In the genomic region with DNA sequence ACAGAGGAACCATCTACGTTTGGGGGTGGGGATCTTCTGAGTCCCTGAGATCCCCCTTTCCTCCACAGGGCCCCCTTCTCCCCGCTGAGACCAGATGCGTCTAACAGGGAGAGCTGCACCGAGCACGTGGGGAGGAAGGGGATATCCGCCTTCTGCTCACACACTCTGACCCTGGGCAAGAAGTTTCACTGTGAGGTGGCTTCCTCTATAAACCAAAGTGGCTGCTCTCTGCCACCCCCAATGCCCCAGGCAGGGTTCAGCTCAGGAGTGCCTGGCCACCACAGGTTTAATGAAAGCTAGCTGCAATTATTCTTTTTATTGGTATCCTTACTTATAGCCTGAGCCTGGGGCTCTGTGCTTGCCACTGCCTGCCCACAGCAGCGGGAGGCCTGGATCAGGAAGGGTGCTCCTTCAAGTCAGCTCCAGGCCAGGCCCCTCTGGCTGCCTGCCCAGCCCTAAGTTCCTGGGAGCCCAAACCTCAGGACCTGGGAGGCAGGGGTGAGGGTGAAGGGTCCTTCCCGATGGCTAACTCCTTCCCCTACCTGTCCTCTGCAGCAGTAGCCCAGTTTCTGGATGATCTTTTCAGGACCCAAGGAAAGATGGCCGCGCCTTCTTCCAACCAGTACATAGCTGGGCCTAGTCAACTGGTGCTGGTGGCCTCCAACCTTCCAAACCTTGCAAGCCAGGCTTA, we compare ENCODE assay signal across 8 mouse cellular contexts. TPM values are rescaled to one million over a fixed set of nuclear protein-coding genes. Genes with fewer than 3 reads are reported as not detected.
DNase-seq lines count a peak whose midpoint lies in the region; ATAC-seq and TF ChIP-seq lines count a peak whose summit lies in the region.

No protein-coding gene starts in this region.

- no peak overlapping the region for H3K27ac ChIP-seq in hindbrain, embryonic 10.5 days
- H3K27ac ChIP-seq in hindbrain, embryonic 12.5 days = no peak overlapping the region
- H3K27ac ChIP-seq in brown adipose tissue, adult 24 weeks (replicated peaks; ENCODE audit: low read depth, low read length) = peak overlapping the region; percentile 57
- H3K27ac ChIP-seq in intestine, embryonic 15.5 days = peak overlapping the region; percentile 78
- H3K27ac ChIP-seq in liver, postnatal 0 days (ENCODE audit: low read depth) = peak overlapping the region; percentile 76

- 91% methylated on average over 10 of the region's 10 CpGs for WGBS in hindbrain, embryonic 10.5 days
- WGBS in hindbrain, embryonic 12.5 days = 87% methylated on average over 10 of the region's 10 CpGs
- WGBS in intestine, embryonic 15.5 days = 70% methylated on average over 10 of the region's 10 CpGs
- 45% methylated on average over 9 of the region's 10 CpGs for WGBS in liver, postnatal 0 days (ENCODE audit: insufficient replicate concordance)

- no peak for TF ChIP-seq EP300 in liver, postnatal 0 days (IDR thresholded peaks at IDR 0.05; ENCODE audit: low read depth)

- 0 out of 2 replicates have a peak overlapping the region, but pooled peaks have one; percentile 71 for H3K4me3 ChIP-seq in hindbrain, embryonic 10.5 days
- no peak overlapping the region for H3K4me3 ChIP-seq in hindbrain, embryonic 12.5 days
- no peak overlapping the region for H3K4me3 ChIP-seq in brown adipose tissue, adult 24 weeks (ENCODE audit: insufficient read depth, low read depth, low read length)
- no peak overlapping the region for H3K4me3 ChIP-seq in intestine, embryonic 15.5 days (replicated peaks)
- no peak overlapping the region for H3K4me3 ChIP-seq in liver, postnatal 0 days (ENCODE audit: low read depth, low read length)

- H3K4me2 ChIP-seq in hindbrain, embryonic 12.5 days (replicated peaks) = no peak overlapping the region
- H3K4me2 ChIP-seq in intestine, embryonic 15.5 days (replicated peaks) = peak overlapping the region; percentile 74
- H3K4me2 ChIP-seq in liver, postnatal 0 days (ENCODE audit: low read depth, low read length) = peak overlapping the region; percentile 84

- DNase-seq in hindbrain, embryonic 10.5 days (ENCODE audit: low spot score) = no peak
- no peak for DNase-seq in liver, postnatal 0 days
- DNase-seq in thymus, adult 18-20 months = peak; percentile 37 to 55
- DNase-seq in frontal cortex, adult 2 months (ENCODE audit: extremely low spot score in 1 of 2, low spot score in 1 of 2) = no peak
- DNase-seq in left cerebral cortex, adult 18-20 months (ENCODE audit: low spot score in 2 of 2) = no peak

- no peak for TF ChIP-seq CTCF in liver, postnatal 0 days (IDR thresholded peaks at IDR 0.05; ENCODE audit: low read depth)

- ATAC-seq in hindbrain, embryonic 12.5 days (ENCODE audit: low FRiP score) = no peak
- ATAC-seq in intestine, embryonic 15.5 days = no peak
- ATAC-seq in liver, postnatal 0 days = no peak

- H3K9me3 ChIP-seq in hindbrain, embryonic 10.5 days = 0 out of 2 replicates have a peak, but pooled peaks cover 6% of the 10 kb centered on the region
- H3K9me3 ChIP-seq in hindbrain, embryonic 12.5 days (replicated peaks) = no peaks in the 10 kb centered on the region
- H3K9me3 ChIP-seq in intestine, embryonic 15.5 days = no peaks in the 10 kb centered on the region
- H3K9me3 ChIP-seq in liver, postnatal 0 days (ENCODE audit: low read length) = no peaks in the 10 kb centered on the region

- H3K27me3 ChIP-seq in hindbrain, embryonic 10.5 days (ENCODE audit: insufficient read depth, poor library complexity, severe bottlenecking) = no peaks in the 10 kb centered on the region
- H3K27me3 ChIP-seq in hindbrain, embryonic 12.5 days = no peaks in the 10 kb centered on the region
- no peaks in the 10 kb centered on the region for H3K27me3 ChIP-seq in intestine, embryonic 15.5 days (replicated peaks)
- no peaks in the 10 kb centered on the region for H3K27me3 ChIP-seq in liver, postnatal 0 days (ENCODE audit: insufficient read depth, low read length)

- peaks cover 59% of the 10 kb centered on the region for H3K36me3 ChIP-seq in hindbrain, embryonic 10.5 days
- peaks cover 46% of the 10 kb centered on the region for H3K36me3 ChIP-seq in hindbrain, embryonic 12.5 days
- peaks cover 24% of the 10 kb centered on the region; the same call in 1 of the 2 replicates for H3K36me3 ChIP-seq in intestine, embryonic 15.5 days
- peaks cover 23% of the 10 kb centered on the region for H3K36me3 ChIP-seq in liver, postnatal 0 days (replicated peaks; ENCODE audit: insufficient read depth, low read length)

- peaks cover 36% of the 10 kb centered on the region for H3K4me1 ChIP-seq in hindbrain, embryonic 10.5 days (replicated peaks)
- peaks cover 24% of the 10 kb centered on the region for H3K4me1 ChIP-seq in hindbrain, embryonic 12.5 days
- peaks cover 35% of the 10 kb centered on the region for H3K4me1 ChIP-seq in brown adipose tissue, adult 24 weeks (ENCODE audit: control insufficient read depth, insufficient read depth, insufficient read length, low read length)
- H3K4me1 ChIP-seq in intestine, embryonic 15.5 days (replicated peaks) = peaks cover 43% of the 10 kb centered on the region
- peaks cover 53% of the 10 kb centered on the region for H3K4me1 ChIP-seq in liver, postnatal 0 days (ENCODE audit: insufficient read depth)

- no peak overlapping the region for H3K9ac ChIP-seq in hindbrain, embryonic 12.5 days
- H3K9ac ChIP-seq in intestine, embryonic 15.5 days = peak overlapping the region; percentile 39
- H3K9ac ChIP-seq in liver, postnatal 0 days (replicated peaks) = peak overlapping the region; percentile 42

RNA-seq across cellular contexts. Expression of a gene that starts 2.8 kb away (rescaled TPM):
- 126 and 136 TPM in 2 replicates for polyA plus RNA-seq in hindbrain, embryonic 10.5 days (2016; fragmentation: Nextera tagmentation; extraction: Ambion mirVana)
- polyA plus RNA-seq in hindbrain, embryonic 12.5 days (2016; fragmentation: Nextera tagmentation; extraction: Ambion mirVana) = 101 and 102 TPM in 2 replicates
- polyA plus RNA-seq in brown adipose tissue, adult 24 weeks (2012; ENCODE audit: insufficient read depth, insufficient read length, missing spikeins) = 36.7 and 41.0 TPM in 2 replicates
- 81.5 and 89.5 TPM in 2 replicates for polyA plus RNA-seq in intestine, embryonic 15.5 days (2015; fragmentation: Nextera tagmentation; extraction: Ambion mirVana)
- polyA plus RNA-seq in liver, postnatal 0 days (2015; fragmentation: Nextera tagmentation; extraction: Ambion mirVana) = 26.9 and 32.1 TPM in 2 replicates
- polyA plus RNA-seq in frontal cortex, adult 2 months (2012; rRNA removed) = 236 and 239 TPM in 2 replicates
- 100 to 1,000 TPM; 147 to 181 TPM for total RNA-seq in left cerebral cortex, adult 18-20 months (2021)

RNA-seq across cellular contexts. Expression of a gene that starts 32.5 kb away (rescaled TPM):
- 7.3 and 13.5 TPM in 2 replicates for polyA plus RNA-seq in hindbrain, embryonic 10.5 days (2016; fragmentation: Nextera tagmentation; extraction: Ambion mirVana)
- 9.2 and 10.4 TPM in 2 replicates for polyA plus RNA-seq in hindbrain, embryonic 12.5 days (2016; fragmentation: Nextera tagmentation; extraction: Ambion mirVana)
- 0.28 and 0.54 TPM in 2 replicates for polyA plus RNA-seq in brown adipose tissue, adult 24 weeks (2012; ENCODE audit: insufficient read depth, insufficient read length, missing spikeins)
- 28.1 and 29.0 TPM in 2 replicates for polyA plus RNA-seq in intestine, embryonic 15.5 days (2015; fragmentation: Nextera tagmentation; extraction: Ambion mirVana)
- 1.1 and 1.3 TPM in 2 replicates for polyA plus RNA-seq in liver, postnatal 0 days (2015; fragmentation: Nextera tagmentation; extraction: Ambion mirVana)
- polyA plus RNA-seq in frontal cortex, adult 2 months (2012; rRNA removed) = 2.1 and 2.6 TPM in 2 replicates
- total RNA-seq in left cerebral cortex, adult 18-20 months (2021) = 1 to 10 TPM; 2.1 to 2.6 TPM

RNA-seq across cellular contexts. Expression of a gene that starts 37.3 kb away (rescaled TPM):
- 4.8 and 5.6 TPM in 2 replicates for polyA plus RNA-seq in hindbrain, embryonic 10.5 days (2016; fragmentation: Nextera tagmentation; extraction: Ambion mirVana)
- 7.9 and 9.5 TPM in 2 replicates for polyA plus RNA-seq in hindbrain, embryonic 12.5 days (2016; fragmentation: Nextera tagmentation; extraction: Ambion mirVana)
- 0.25 TPM in 1 of 2 replicates, not detected in the other for polyA plus RNA-seq in brown adipose tissue, adult 24 weeks (2012; ENCODE audit: insufficient read depth, insufficient read length, missing spikeins)
- polyA plus RNA-seq in intestine, embryonic 15.5 days (2015; fragmentation: Nextera tagmentation; extraction: Ambion mirVana) = 66.7 and 71.4 TPM in 2 replicates
- polyA plus RNA-seq in liver, postnatal 0 days (2015; fragmentation: Nextera tagmentation; extraction: Ambion mirVana) = 2.6 and 3.9 TPM in 2 replicates
- 2.6 and 3.4 TPM in 2 replicates for polyA plus RNA-seq in frontal cortex, adult 2 months (2012; rRNA removed)
- total RNA-seq in left cerebral cortex, adult 18-20 months (2021) = 1 to 10 TPM; 3.1 to 3.2 TPM

RNA-seq across cellular contexts. Expression of a gene that starts 42.1 kb away (rescaled TPM):
- polyA plus RNA-seq in hindbrain, embryonic 10.5 days (2016; fragmentation: Nextera tagmentation; extraction: Ambion mirVana) = 0.91 and 0.93 TPM in 2 replicates
- polyA plus RNA-seq in hindbrain, embryonic 12.5 days (2016; fragmentation: Nextera tagmentation; extraction: Ambion mirVana) = 1.0 and 1.7 TPM in 2 replicates
- not detected in 2 replicates for polyA plus RNA-seq in brown adipose tissue, adult 24 weeks (2012; ENCODE audit: insufficient read depth, insufficient read length, missing spikeins)
- 0.28 and 0.44 TPM in 2 replicates for polyA plus RNA-seq in intestine, embryonic 15.5 days (2015; fragmentation: Nextera tagmentation; extraction: Ambion mirVana)
- not detected in 2 replicates for polyA plus RNA-seq in liver, postnatal 0 days (2015; fragmentation: Nextera tagmentation; extraction: Ambion mirVana)
- 58.7 and 72.7 TPM in 2 replicates for polyA plus RNA-seq in frontal cortex, adult 2 months (2012; rRNA removed)
- 10 to 100 TPM; 61.0 to 65.7 TPM for total RNA-seq in left cerebral cortex, adult 18-20 months (2021)

RNA-seq across cellular contexts. Expression of a gene that starts 48.9 kb away (rescaled TPM):
- polyA plus RNA-seq in hindbrain, embryonic 10.5 days (2016; fragmentation: Nextera tagmentation; extraction: Ambion mirVana) = 0.07 and 0.20 TPM in 2 replicates
- 0.26 and 0.36 TPM in 2 replicates for polyA plus RNA-seq in hindbrain, embryonic 12.5 days (2016; fragmentation: Nextera tagmentation; extraction: Ambion mirVana)
- polyA plus RNA-seq in brown adipose tissue, adult 24 weeks (2012; ENCODE audit: insufficient read depth, insufficient read length, missing spikeins) = not detected in 2 replicates
- 0.40 and 0.42 TPM in 2 replicates for polyA plus RNA-seq in intestine, embryonic 15.5 days (2015; fragmentation: Nextera tagmentation; extraction: Ambion mirVana)
- polyA plus RNA-seq in liver, postnatal 0 days (2015; fragmentation: Nextera tagmentation; extraction: Ambion mirVana) = 0.54 and 0.69 TPM in 2 replicates
- polyA plus RNA-seq in frontal cortex, adult 2 months (2012; rRNA removed) = 2.9 and 3.2 TPM in 2 replicates
- total RNA-seq in left cerebral cortex, adult 18-20 months (2021) = 1 to 10 TPM; 5.3 to 5.8 TPM

Comparison
In these comparisons a context has a peak if more than half of its experiments do, and no peak if none do; other contexts are left out.
1. DNase-seq: peak in thymus, adult 18-20 months (2 of 2); none in hindbrain, embryonic 10.5 days (single experiment), liver, postnatal 0 days (single experiment), frontal cortex, adult 2 months (0 of 2) and left cerebral cortex, adult 18-20 months (0 of 2).
2. H3K27ac ChIP-seq: peak in brown adipose tissue, adult 24 weeks (single experiment), intestine, embryonic 15.5 days (single experiment) and liver, postnatal 0 days (single experiment); none in hindbrain, embryonic 10.5 days (single experiment) and hindbrain, embryonic 12.5 days (single experiment).